Comparison of ENCODE assay signal across 9 mouse cellular contexts in the genomic region with DNA sequence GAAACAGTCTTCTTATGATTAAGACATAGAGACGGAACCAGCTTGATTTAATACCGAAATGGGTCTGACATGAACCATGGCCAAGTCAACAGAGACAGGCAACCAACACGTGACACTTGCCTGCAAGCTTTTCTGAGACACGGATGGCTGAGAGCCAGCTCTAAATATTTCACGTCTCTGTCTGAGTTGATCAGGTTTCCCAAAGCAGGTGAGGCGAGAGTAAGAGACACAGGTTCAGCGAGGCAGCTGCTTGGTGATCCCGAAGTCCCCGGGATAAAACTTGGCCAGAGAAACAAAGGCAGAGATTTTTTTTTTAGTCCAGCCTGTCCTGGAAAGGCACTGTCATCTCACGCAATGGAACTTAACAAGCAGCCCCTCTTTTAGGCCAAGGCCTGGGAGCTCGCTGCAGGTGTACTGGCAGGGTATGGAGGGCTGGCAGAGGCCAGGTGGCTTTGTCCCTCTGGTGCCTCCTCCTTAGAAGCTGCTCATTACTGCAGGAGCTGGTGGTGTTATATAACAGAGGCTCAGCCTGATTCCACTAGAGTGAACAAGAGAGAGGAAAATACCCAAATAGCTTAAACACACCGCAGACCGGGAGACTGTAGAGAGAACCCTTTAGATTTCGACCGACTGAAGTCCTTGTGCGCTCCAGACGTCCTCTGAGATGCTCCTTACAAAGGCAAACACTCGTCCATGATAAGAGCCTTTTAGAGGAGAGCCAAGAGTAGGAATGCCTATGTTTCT. TPM values are rescaled to one million over a fixed set of nuclear protein-coding genes. Genes with fewer than 3 reads are reported as not detected.
DNase-seq lines count a peak whose midpoint lies in the region; ATAC-seq and TF ChIP-seq lines count a peak whose summit lies in the region.
"Had no signal": no experiment of that assay in that cellular context is flagged by ENCODE, and none has a peak within 500 bp of the region (broad histone marks: within the 10 kb centered on the region; RNA-seq: fewer than 3 reads in every experiment).

No protein-coding gene starts in this region.

- H3K9me3 ChIP-seq in forebrain, embryonic 11.5 days (ENCODE audit: control insufficient read depth, low read length): no peaks in the 10 kb centered on the region
- H3K9me3 ChIP-seq in forebrain, embryonic 13.5 days (replicated peaks): no peaks in the 10 kb centered on the region
- H3K9me3 ChIP-seq in stomach, postnatal 0 days (ENCODE audit: control insufficient read depth, low read length): no peaks in the 10 kb centered on the region
- H3K9me3 ChIP-seq: liver, embryonic 15.5 days had no signal

- peak; percentile 38 for DNase-seq in forebrain, embryonic 11.5 days (ENCODE audit: low spot score)
- DNase-seq in cerebellum, adult 11-12 months: peak; percentile 98
- peak; percentile 64 for DNase-seq in kidney, adult 18-20 months
- DNase-seq in left cerebral cortex, postnatal 25 days (ENCODE audit: low spot score in 2 of 2): peak; percentile 60 to 80
- DNase-seq in stomach, postnatal 0 days (ENCODE audit: low spot score): no peak
- no peak for DNase-seq in ovary, postnatal 36 days (ENCODE audit: low spot score)
- DNase-seq in gastrocnemius, postnatal 10 days: no peak

- H3K27me3 ChIP-seq in forebrain, embryonic 11.5 days (ENCODE audit: control insufficient read depth, insufficient read depth, low read length): no peaks in the 10 kb centered on the region
- H3K27me3 ChIP-seq in forebrain, embryonic 13.5 days: no peaks in the 10 kb centered on the region
- H3K27me3 ChIP-seq in stomach, postnatal 0 days (ENCODE audit: control insufficient read depth, insufficient read depth, low read length): no peaks in the 10 kb centered on the region

- intact Hi-C loops in left cerebral cortex, postnatal 25 days (cut with DNase I): loop anchor here (2.0 kb wide), 1 partner anchor 64 kb away; a partner anchor contains a TSS

- 83% methylated on average over 18 of the region's 18 CpGs for WGBS in forebrain, embryonic 11.5 days
- WGBS in forebrain, embryonic 13.5 days: 78% methylated on average over 18 of the region's 18 CpGs
- WGBS in stomach, postnatal 0 days: 44% methylated on average over 18 of the region's 18 CpGs

- TF ChIP-seq CTCF in stomach, postnatal 0 days (IDR thresholded peaks at IDR 0.05; ENCODE audit: low read depth): no peak

- H3K4me1 ChIP-seq in forebrain, embryonic 11.5 days (replicated peaks; ENCODE audit: control insufficient read depth, insufficient read depth, low read length): no peaks in the 10 kb centered on the region
- no peaks in the 10 kb centered on the region for H3K4me1 ChIP-seq in forebrain, embryonic 13.5 days
- H3K4me1 ChIP-seq in stomach, postnatal 0 days (replicated peaks; ENCODE audit: control insufficient read depth, insufficient read depth): peaks cover 10% of the 10 kb centered on the region

- no peaks in the 10 kb centered on the region for H3K36me3 ChIP-seq in forebrain, embryonic 11.5 days (ENCODE audit: control insufficient read depth, insufficient read depth, low read length)
- H3K36me3 ChIP-seq in forebrain, embryonic 13.5 days (ENCODE audit: poor library complexity, severe bottlenecking): no peaks in the 10 kb centered on the region
- no peaks in the 10 kb centered on the region for H3K36me3 ChIP-seq in stomach, postnatal 0 days (ENCODE audit: control insufficient read depth, insufficient read depth, low read length)
- H3K36me3 ChIP-seq: liver, embryonic 15.5 days had no signal

- no peak overlapping the region for H3K4me2 ChIP-seq in forebrain, embryonic 11.5 days (ENCODE audit: low read depth, low read length, severe bottlenecking)
- no peak overlapping the region for H3K4me2 ChIP-seq in forebrain, embryonic 13.5 days
- no peak overlapping the region for H3K4me2 ChIP-seq in stomach, postnatal 0 days (replicated peaks; ENCODE audit: low read depth)
- H3K4me2 ChIP-seq: liver, embryonic 15.5 days had no signal

- no peak for ATAC-seq in forebrain, embryonic 11.5 days (replicated peaks; ENCODE audit: low FRiP score)
- no peak for ATAC-seq in forebrain, embryonic 13.5 days
- ATAC-seq in stomach, postnatal 0 days (ENCODE audit: low FRiP score, low TSS enrichment): no peak

- no peak overlapping the region for H3K4me3 ChIP-seq in forebrain, embryonic 11.5 days (ENCODE audit: low read depth, low read length)
- H3K4me3 ChIP-seq in forebrain, embryonic 13.5 days: no peak overlapping the region
- H3K4me3 ChIP-seq in stomach, postnatal 0 days (ENCODE audit: low read depth, low read length): no peak overlapping the region
- H3K4me3 ChIP-seq: liver, embryonic 15.5 days had no signal

- TF ChIP-seq EP300 in stomach, postnatal 0 days (optimal IDR thresholded peaks at IDR 0.05): no peak

- no peak overlapping the region for H3K9ac ChIP-seq in forebrain, embryonic 11.5 days (ENCODE audit: low read length)
- no peak overlapping the region for H3K9ac ChIP-seq in forebrain, embryonic 13.5 days
- no peak overlapping the region for H3K9ac ChIP-seq in stomach, postnatal 0 days (ENCODE audit: low read length)
- H3K9ac ChIP-seq: liver, embryonic 15.5 days had no signal

- H3K27ac ChIP-seq in forebrain, embryonic 11.5 days (ENCODE audit: low read depth, low read length): no peak overlapping the region
- no peak overlapping the region for H3K27ac ChIP-seq in forebrain, embryonic 13.5 days
- H3K27ac ChIP-seq in stomach, postnatal 0 days (replicated peaks): peak overlapping the region; percentile 65
- H3K27ac ChIP-seq: liver, embryonic 15.5 days had no signal

RNA-seq across cellular contexts. Expression of a gene that starts 36.4 kb away (rescaled TPM):
- polyA plus RNA-seq in forebrain, embryonic 11.5 days (2014; fragmentation: Nextera tagmentation; extraction: Ambion mirVana): 150 and 168 TPM in 2 replicates
- polyA plus RNA-seq in forebrain, embryonic 13.5 days (2015; fragmentation: Nextera tagmentation; extraction: Ambion mirVana): 120 and 130 TPM in 2 replicates
- 10 to 100 TPM; 75.4 TPM for total RNA-seq in left cerebral cortex, postnatal 25 days (2021)
- polyA plus RNA-seq in stomach, postnatal 0 days (2015; fragmentation: Nextera tagmentation; extraction: Ambion mirVana): 106 and 111 TPM in 2 replicates
- total RNA-seq in gastrocnemius, postnatal 10 days (2021): 10 to 100 TPM; 70.7 to 83.8 TPM

Comparison
In these comparisons a context has a peak if more than half of its experiments do, and no peak if none do; other contexts are left out.
1. DNase-seq: peak in forebrain, embryonic 11.5 days (single experiment), cerebellum, adult 11-12 months (single experiment), kidney, adult 18-20 months (single experiment) and left cerebral cortex, postnatal 25 days (2 of 2); none in stomach, postnatal 0 days (single experiment), ovary, postnatal 36 days (single experiment) and gastrocnemius, postnatal 10 days (single experiment).